Mouse (Mus musculus) MEL-GATA-1-ER (cell line): ENCODE measurements around the gene Myrf.

Experiments
- DNase-seq: peaks from one replicate; pipeline ENCODE4 v3.0.0-alpha.2; 2012; ENCODE audit warnings: low read depth; ENCODE audit errors: extremely low read depth

Myrf gene

GRCm38 (mm10) chr19:10240654-10241305 is at the start of gene Myrf:
TSS of gene Myrf (minus strand) at chr19:10240748.
- DNase-seq = peak; percentile 32

DNA sequence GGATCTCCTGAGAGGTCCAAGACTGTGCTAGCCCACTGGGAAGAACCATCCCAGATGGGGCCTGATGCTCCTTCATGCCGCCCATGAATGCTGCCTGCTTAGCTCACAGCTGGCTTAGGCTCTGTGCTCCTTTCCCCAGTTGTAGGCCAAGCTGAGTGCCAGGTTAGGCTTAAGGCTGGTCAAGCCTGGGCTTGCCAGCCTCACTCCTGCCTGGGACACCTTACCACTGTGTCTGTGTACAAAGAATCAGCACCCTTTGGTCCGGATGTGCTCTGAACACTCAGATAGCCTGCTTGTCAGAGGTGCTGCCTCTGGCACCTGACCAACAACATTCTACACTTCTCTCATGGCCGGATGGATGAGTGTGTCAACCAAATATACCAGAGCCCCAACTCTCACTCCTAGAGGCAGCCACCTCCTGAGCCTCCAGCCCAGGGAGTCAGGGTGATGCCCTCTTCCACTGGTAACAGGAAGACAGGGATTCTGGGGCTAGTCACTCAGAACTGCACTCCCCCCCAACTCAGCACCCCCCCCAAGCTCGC is 49.1 kb upstream of the Myrf start:
- DNase-seq = no peak

- no peak for DNase-seq
Measured at GRCm38 (mm10) chr19:10288125-10289040, 47.8 kb upstream of the Myrf start.

DNA sequence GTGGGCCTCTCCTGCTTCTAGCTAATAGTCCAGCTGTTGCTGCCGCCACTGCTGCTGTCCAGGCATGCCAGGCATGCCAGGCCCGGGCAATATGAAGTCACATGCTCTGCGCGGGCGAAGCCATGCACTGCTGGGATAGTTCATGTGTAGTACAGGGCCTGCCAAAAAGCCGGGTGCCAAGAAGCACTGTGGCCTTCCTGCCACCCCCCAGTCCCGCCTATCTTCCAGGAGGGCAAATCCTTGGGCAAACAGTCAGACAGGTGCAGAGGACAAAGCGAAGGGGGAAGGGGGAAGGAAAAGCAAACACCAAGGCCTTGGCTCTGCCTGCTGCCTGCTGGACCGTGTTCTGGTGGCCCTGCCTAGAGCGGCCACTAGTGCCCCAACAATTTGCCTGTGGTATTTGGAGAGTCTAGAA is 45.9 kb upstream of the Myrf start:
- no peak for DNase-seq

DNA sequence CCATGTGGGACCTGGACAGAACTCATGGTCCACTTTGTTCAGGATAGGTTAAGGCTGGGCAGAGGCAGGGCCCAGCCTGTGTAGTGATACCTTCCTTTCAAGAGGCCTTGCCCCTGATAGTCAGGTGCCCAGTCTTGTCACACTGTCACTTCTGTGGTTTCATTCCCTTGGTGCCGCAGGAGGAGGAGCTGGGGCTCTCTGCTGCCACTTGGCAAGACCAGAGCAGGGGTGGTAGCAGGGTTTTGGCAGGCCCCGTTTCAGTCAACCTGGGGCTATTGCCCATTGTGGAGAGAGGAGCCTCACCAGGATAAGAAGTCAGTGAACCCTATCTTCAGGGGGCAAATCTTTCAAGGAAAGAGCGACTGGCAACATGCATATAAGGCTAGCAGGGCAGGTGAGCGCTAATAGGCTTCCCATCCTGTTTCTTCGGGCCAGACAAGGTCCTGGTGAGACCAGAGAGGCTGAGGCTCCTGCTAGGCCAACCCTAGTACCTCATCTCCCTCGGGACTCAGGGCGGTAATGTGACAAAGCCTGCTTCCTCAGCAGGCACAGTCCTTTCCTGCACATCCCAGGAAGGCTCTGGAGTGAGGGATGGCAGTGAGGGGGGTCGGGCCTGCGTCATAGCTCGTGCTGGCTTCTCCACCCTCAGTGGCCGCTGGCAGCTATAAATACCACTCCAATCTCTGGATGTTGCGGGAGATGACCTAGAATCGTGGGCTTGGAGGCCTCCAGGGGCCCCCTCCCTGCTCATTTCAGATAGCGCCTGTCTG is 40.4 kb upstream of the Myrf start:
- DNase-seq = no peak

DNA sequence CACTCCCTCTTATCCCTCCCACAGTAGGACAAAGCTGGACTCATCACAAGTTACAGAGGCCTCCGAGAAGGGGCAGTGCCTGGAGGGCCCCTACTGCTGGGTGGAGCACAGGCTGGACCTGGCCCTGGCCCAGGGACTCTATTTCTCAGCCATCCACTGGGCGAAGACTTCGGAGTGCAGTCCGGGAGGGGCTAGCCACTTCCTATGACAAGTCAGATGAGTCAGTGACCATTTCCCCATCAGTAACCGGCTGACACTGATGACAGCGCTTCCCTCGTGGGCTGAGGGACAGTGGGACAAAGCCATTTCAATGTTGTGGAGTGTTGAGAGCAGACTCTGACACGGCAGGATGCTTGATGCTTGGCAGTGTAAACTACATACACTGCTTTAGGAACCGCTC is 39.1 kb upstream of the Myrf start:
- DNase-seq = no peak

- no peak for DNase-seq
Measured at GRCm38 (mm10) chr19:10278669-10279324, 38.2 kb upstream of the Myrf start.

DNA sequence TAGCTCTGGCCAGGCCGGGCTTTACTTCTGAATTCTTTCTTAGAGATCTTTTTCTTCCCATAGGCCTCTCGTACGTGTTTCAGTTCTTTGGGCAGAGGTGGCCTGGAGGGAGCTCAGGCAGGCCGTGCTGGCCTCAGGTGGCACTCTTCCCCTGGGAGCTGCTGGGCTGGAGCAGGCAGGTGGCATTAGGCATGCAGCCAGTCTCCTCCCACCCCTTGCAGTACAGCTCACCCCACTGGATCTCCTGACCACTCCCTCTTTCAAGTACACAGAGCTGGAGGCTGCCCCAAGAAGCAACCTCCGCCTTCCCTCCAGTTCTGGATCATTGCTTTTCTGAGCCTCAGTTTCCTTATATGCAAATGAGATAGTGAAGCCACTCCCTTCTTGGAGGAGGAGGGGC is 37.2 kb upstream of the Myrf start:
- no peak for DNase-seq

- no peak for DNase-seq
Measured at GRCm38 (mm10) chr19:10277331-10277730, 36.8 kb upstream of the Myrf start.

- DNase-seq = no peak
Measured at GRCm38 (mm10) chr19:10276483-10277144, 36.1 kb upstream of the Myrf start.

- no peak for DNase-seq
Measured at GRCm38 (mm10) chr19:10274056-10274455, 33.5 kb upstream of the Myrf start.

DNA sequence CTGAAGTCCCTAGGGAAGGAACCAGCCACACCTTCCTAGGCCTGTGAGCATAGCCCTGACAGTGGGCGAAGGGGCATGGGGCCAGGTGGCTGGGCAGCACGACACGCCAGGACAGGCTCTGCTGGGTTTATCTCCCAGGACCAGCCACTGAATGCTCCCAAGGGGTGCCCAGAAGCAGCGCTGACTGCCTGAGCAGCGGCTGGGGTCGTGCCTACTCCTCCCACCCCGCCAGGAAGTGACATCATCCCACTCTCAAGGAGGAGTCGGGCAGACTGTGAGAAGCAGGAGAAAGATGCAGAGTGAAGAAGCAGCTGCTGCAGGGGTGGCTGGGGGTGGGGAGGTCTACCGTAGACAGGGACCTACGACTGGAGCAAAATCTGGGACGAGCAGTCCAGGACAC is 32.2 kb upstream of the Myrf start:
- DNase-seq = no peak

- no peak for DNase-seq
Measured at GRCm38 (mm10) chr19:10271592-10271991, 31.0 kb upstream of the Myrf start.

DNA sequence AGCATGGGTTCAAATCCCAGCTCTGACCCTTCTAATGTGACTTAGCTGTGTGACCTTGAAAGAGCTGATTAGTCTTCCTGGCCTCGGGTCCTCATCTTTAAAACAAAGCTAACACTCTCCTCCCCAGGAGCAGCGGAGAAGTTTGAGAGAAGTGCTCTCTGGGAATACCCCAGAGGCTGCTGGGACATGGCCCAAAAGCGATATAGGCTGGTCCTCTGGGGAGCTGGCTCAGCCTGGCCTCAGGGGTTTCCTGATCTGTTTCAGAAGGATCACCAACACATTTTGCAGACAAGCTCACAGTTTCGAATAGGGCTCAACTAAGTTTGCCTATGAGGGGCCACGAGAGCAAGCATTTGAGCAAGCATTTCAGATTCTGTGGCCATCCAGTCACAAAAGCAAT is 29.8 kb upstream of the Myrf start:
- DNase-seq = no peak

- no peak for DNase-seq
Measured at GRCm38 (mm10) chr19:10268851-10269250, 28.3 kb upstream of the Myrf start.

DNA sequence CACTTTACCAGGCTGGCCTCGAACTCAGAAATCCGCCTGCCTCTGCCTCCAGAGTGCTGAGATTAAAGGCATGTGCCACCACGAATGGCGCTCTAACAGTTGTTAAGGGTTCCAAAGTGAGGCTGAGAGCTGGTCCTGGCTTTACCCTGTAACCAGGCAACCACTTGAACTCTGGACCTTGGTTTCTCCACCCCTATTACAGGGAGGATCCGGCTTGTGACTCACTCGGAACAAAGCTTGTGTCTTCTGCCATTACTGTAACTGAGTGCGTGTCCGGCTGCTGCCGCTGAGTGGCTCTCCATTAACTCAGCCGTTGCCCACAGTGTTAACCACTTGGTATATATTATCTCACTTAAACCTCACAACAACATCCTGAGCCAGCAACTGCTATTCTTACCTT is 27.4 kb upstream of the Myrf start:
- no peak for DNase-seq

DNA sequence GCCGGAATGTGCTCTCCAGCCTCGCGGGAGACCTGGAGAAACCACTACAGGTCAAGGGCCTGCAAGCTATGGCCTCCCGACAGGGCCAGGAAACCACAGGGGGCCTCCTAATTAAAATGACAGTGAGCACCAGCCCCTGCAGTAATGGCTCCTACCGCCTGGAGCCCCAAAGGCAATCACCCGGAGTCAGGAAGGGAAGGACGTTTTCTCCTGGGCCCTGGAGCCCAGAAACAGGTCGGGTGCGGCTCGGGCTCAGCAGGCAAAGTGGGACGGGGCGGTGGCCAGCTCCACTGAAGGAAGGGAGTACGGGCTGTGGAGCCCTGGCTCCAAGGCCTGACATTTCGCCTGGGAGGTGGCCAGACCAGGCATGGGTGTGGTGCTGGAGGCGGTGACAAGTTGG is 26.5 kb upstream of the Myrf start:
- DNase-seq = no peak

DNA sequence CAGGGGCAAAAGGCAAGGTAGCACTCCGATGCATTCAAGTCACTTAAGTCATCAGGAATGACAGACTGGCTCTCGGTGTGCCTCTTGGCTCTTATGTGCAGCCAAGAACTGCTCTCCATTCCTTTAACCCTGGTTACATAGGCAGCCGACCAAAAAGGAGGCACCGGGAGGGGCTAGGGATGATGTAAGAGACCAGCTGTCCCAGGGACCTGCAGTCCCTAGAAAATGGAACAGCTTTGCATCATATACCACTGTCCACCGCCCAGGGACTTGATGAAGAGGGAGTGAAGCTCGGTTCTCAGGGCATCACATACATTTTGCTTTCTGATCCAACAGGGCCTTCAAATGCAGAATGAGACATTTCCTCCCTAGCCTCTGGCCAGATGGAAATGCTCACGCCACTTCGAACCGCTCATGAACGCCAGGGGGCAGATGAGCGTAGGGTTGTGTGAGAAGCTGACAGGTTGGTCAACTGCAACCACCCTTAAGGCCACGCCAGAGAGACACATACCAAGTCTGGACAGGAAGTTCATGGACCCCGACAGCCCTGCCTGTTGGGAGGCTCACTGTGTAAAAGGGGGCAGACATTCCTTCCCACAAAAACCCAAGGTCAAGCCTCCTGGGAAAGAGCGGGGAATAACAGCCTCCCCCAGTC is 25.8 kb upstream of the Myrf start:
- DNase-seq = no peak

DNA sequence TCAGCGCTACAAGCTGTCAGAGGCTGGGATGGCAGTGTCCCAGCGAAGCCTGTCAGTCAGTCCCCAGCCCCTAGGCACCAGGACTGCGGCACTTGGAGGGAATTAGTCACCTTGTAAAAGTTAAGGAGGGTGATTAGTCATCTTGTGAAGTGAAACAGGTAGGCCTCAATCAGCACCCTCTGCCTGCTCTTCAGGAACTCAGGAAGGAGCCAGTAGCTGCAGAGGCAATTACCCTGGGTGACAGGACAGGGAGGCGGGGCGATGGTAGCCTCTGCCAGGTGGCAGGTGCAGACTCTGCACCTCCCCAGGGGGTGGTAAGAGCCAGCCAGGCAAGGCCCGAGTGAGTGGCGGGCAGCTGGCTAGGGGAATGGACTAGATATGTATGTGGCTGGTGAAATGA is 20.8 kb upstream of the Myrf start:
- DNase-seq = no peak
